Mouse (Mus musculus): ENCODE results near the gene Abhd14a.

- no peak for TF ChIP-seq CTCF (IDR thresholded peaks at IDR 0.05)
- TF ChIP-seq POLR2A (IDR thresholded peaks at IDR 0.05; ENCODE audit: insufficient read depth, low read depth, low read length) = no peak
Measured at GRCm38 (mm10) chr9:106454888-106455681, 7.6 kb upstream of the Abhd14a start.
